Mouse (Mus musculus) liver, embryonic 13.5 days (tissue): ENCODE results near the gene Dnah3. TPM values are rescaled to one million over a fixed set of nuclear protein-coding genes. Genes with fewer than 3 reads are reported as not detected.

ENCODE experiments used
- polyA plus RNA-seq: library from polyadenylated mRNA; unstranded; fragments of >200 nt; fragmentation: Nextera tagmentation; extraction: Ambion mirVana; gene quantifications from 2 replicates; pipeline ENCODE4 v1.2.1, GENCODE M21; 2015

Gene Dnah3
- polyA plus RNA-seq, 1 experiment from 2014 or later = not detected

Other genes starting within 250 kb of the Dnah3 start
- gene Lyrm1, start 199.4 kb downstream of the Dnah3 start, polyA plus RNA-seq = 3.8 and 3.9 TPM in 2 replicates
- gene Dcun1d3, start 199.0 kb downstream of the Dnah3 start, polyA plus RNA-seq = 2.0 and 2.5 TPM in 2 replicates
- gene Tmem159, start 7.1 kb upstream of the Dnah3 start, polyA plus RNA-seq = 2.5 and 3.2 TPM in 2 replicates
- gene Zp2, start 50.0 kb upstream of the Dnah3 start, polyA plus RNA-seq = not detected in 2 replicates
- 1.4 and 1.6 TPM in 2 replicates for gene Anks4b, start 78.6 kb upstream of the Dnah3 start, polyA plus RNA-seq
- gene Crym, start 106.8 kb upstream of the Dnah3 start, polyA plus RNA-seq = 0.25 and 0.44 TPM in 2 replicates
- gene Abca14, start 108.7 kb upstream of the Dnah3 start, polyA plus RNA-seq = 0.17 TPM in 1 of 2 replicates, not detected in the other
- not detected in 2 replicates for gene Abca15, start 233.4 kb upstream of the Dnah3 start, polyA plus RNA-seq